Mouse (Mus musculus) ES-Bruce4 (cell line): ENCODE measurements around the gene Arxes2.

Experiments
- CTCF ChIP-seq: IDR thresholded peaks from one replicate; pipeline ENCODE4 v1.8.1; 2011; ENCODE audit warnings: low read depth, low read length
- POLR2A ChIP-seq: IDR thresholded peaks from one replicate; pipeline ENCODE4 v1.8.1; 2011; ENCODE audit warnings: low read length; ENCODE audit not compliant: insufficient read depth

GRCm38 (mm10) chrX:135948699-135949437, 44.8 kb upstream of the Arxes2 start:
- TF ChIP-seq POLR2A (no peak), CTCF (no peak)
